Mouse (Mus musculus) heart, postnatal 14 days (tissue): ENCODE data around the gene Etv4. TPM values are rescaled to one million over a fixed set of nuclear protein-coding genes. Genes with fewer than 3 reads are reported as not detected.

ENCODE experiments used
- DNase-seq, 2 experiments: peaks; one replicate each; pipeline ENCODE4 v3.0.0; 2021 to 2022
- intact Hi-C: fragments of 180-260 bp; cut with DNase I; formaldehyde crosslinking; loops from one replicate; pipeline ENCODE4 v1.15.1; 2025
- long read RNA-seq, 2 experiments: library from polyadenylated mRNA; stranded (forward); transcript quantifications; one replicate each; pipeline ENCODE4 v2.0.0; 2021
- total RNA-seq, 2 experiments: library from RNA; stranded (reverse); gene quantifications; 2 replicates each; pipeline ENCODE4 v1.2.3; 2021

Gene Etv4
- total RNA-seq = 1 to 10 TPM; 1.0 to 1.3 TPM
- long read RNA-seq, experiment 1 = 0 reads
- long read RNA-seq, experiment 2 = 0 reads

DNA sequence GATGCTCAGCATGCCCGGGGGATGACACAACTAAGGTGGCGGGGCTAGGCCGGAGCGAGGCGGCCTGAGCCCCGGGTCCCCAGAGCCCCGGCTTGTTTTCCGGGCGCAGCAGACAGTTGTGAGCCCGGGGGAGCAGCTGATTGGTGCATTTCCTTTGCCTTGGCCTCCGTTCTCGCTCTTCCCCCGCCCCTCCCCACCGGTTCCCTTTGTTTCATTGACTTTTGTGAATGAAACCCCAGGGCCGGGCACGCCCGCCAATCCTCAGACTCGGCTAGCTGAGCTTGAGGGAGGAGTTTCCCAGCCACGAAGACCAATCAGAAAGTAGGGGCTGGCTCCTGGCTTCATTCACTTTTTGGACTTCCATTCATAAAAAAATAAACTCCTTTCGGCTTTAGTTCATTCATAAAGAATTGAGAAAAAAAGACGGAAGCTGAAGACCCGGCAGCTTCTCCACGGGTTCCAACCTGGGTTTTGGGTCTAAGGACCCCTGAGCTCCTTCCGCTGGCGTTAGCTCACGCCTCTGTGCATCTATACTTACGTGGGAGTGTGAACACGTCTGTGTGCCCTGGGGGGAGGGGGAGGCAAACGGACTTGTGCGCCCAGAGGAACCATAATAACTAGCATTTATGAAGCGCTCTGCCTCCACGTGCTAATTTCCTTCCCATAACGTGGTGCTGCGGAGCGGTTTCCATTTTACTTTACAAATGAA, at the start of gene Etv4:
Gene Etv4 (minus strand): TSS at position 229 of the 709 bp plus-strand sequence.
- intact Hi-C loops = no loop called here

GRCm38 (mm10) chr11:101832001-101832400, 46.8 kb upstream of the Etv4 start:
- peak; percentile 50 for DNase-seq
- intact Hi-C loops = loop anchor here (5.0 kb wide), 1 partner anchor 50 kb away; no protein-coding TSS in a partner anchor

More for the DNA sequence above, at the start of gene Etv4:
- peak; percentile 81 to 87 for DNase-seq

- DNase-seq = no peak
- intact Hi-C loops = loop anchor here (5.0 kb wide), 1 partner anchor 52 kb away; no protein-coding TSS in a partner anchor
Measured at GRCm38 (mm10) chr11:101830616-101831015, 45.4 kb upstream of the Etv4 start.

DNA sequence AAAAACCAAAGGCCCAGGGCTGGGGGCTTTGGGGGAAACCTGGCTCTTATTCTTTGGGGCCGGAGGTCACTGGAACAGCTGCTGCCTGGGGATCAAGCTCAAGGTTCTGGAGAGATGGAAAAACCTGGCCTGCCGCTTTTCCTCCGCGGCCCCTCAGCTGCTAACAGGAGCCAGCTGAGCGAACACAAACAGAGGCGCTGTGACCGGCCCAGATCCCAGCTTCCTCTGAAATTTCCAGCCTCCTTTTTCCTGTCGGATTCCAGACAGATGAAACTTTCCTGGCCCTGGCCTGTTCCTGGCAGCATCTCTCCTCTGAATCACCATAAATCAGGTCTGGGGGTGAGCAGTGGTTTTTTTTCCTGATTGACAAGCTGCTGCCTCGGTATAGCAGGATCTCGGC, 44.9 kb upstream of the Etv4 start:
- intact Hi-C loops = loop anchor here (5.0 kb wide), 1 partner anchor 52 kb away; no protein-coding TSS in a partner anchor
- peak; percentile 69 to 73 for DNase-seq

DNA sequence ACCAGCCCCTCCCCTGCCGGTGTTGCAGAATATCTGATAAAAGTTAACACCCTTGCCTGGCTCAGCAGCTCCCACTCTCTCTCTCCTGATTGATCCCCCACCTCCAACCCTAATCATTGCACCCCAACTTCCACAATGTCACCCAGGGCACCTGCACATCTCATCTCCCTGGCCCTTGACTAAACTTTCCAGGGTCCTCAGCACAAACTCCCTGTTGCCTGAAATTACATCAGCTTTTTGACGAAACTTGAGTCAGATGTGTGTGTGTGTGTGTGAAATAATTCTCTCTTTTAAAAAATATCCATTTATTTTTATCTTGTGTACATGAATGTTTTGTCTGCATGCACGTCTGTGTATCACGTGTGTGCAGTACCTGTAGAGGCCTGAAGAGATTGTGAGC, 43.5 kb upstream of the Etv4 start:
- DNase-seq = no peak
- intact Hi-C loops = no loop called here

DNA sequence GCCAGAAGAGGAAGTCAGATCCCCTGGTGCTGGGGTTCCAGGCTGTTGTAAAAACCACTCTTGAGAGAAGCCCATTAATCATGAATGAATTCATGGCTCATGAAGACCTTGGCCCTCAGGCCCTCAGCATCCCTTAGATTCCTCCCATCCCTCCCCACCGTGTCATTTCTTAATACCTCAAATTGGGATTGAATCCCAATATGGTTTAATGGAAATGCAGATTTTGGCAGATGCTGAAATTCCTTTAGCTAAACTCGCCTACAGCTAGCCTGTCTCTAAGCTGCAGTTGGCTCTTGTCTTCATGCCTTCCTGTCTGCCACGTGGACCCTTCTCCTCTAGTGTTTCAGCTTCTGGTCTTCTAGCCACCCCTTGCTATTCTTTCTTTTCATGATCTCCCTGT, 38.0 kb upstream of the Etv4 start:
- intact Hi-C loops = no loop called here

DNA sequence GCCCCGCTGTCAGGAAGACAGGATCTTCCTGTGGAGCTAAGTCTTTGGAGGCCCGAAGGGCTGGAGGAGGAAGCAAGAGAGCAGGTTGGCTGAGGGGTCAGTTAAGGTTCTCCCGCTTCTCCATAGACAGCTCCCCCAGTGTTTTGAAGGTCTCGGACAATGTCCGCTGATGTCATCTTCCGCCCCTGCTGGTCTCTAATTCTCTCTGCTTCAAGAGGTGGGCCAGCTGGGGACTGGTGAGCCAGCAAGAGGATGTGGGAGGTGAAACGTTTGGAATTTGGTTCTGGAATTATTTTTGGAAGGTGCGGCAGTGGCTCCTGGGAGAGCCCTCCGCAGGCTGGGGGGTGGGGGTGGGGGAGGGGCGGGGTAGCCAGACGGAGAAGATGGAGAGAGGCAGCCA, 35.7 kb upstream of the Etv4 start:
- DNase-seq = peak; percentile 53 to 60
- intact Hi-C loops = no loop called here

More for the DNA sequence above, 38.0 kb upstream of the Etv4 start:
- DNase-seq = no peak

- DNase-seq = no peak
- intact Hi-C loops = no loop called here
Measured at GRCm38 (mm10) chr11:101819853-101820252, 34.7 kb upstream of the Etv4 start.

GRCm38 (mm10) chr11:101815103-101816085, 30.2 kb upstream of the Etv4 start:
- DNase-seq = no peak
- intact Hi-C loops = no loop called here

- peak; percentile 88 to 92 for DNase-seq
- intact Hi-C loops = loop anchor here (5.0 kb wide), 1 partner anchor 153 kb away; the partner anchor contains the start of gene Sost
Measured at GRCm38 (mm10) chr11:101814375-101815102, 29.4 kb upstream of the Etv4 start.

- intact Hi-C loops = loop anchor here (1.0 to 5.0 kb wide), 4 partner anchors 48 to 154 kb away; partner anchors contain the start of gene Sost
- peak; percentile 80 to 89 for DNase-seq
Measured at GRCm38 (mm10) chr11:101813259-101813658, 28.1 kb upstream of the Etv4 start.

DNA sequence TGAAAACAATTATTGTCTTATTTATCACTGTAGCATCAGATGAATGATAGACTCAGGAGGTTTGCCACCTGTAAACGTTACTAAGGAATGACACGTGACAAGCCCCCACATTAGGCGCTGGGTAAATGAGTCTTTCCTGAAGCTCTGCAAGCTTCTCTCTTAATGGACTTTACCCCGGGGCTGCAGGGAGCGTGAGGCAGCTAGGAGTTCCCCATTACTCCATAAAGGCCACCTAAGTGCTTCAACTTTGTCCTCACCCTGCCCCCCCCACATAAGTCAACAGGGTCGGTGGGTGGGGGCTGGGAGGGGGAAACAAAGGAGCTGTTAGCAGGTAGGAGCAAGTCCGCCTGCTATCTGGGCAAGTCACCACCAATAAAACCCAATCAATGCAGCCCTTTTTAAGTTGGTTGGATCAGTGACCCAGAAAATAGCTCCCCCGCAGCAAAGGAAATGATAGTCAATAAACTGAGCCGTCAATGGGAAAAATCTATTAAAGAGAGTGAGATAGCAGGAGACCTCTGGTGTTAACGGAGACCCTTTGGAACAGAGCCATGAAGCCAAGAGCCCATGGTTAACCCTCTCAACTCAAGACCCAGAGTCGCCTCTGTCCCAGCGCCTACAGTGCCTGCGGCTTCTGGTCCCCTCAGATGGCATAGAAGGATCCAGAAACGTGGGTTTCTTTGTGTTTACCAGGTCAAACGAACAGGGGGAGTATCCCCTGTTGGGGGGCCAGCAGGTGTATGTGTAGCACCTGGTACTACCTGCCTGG, 24.1 kb upstream of the Etv4 start:
- DNase-seq = no peak
- intact Hi-C loops = no loop called here

GRCm38 (mm10) chr11:101807266-101807665, 22.1 kb upstream of the Etv4 start:
- intact Hi-C loops = no loop called here
- no peak for DNase-seq

- intact Hi-C loops = no loop called here
- DNase-seq = no peak
Measured at GRCm38 (mm10) chr11:101806741-101807140, 21.6 kb upstream of the Etv4 start.

DNA sequence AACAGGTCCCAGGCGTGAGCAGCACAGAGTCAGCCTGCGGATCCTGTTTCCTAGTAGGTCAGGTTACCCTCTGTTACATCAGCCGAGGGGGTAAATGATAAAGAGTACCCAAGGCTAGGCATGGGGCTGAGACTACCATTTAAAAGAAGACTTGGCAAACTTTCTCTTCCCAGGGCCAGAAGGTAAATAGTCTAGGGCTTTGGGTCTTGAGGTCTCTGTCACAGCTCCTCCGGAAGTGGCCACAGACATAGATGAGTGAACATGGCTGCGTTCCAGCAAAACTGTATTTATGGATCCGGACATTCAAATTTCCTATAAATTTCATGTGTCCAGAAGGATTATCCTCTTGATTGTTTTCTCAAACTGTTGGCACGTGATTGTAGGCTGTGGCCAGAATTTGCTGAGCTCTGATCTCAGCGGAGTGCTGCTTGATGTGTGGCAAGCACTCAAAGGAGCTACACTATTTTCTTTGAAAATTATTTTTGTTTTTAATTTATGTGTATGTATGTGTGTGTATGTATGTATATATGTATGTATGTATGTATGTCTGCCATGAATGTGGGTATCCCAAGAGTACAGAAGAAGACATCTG, 20.0 kb upstream of the Etv4 start:
- DNase-seq = no peak
- intact Hi-C loops = no loop called here

DNA sequence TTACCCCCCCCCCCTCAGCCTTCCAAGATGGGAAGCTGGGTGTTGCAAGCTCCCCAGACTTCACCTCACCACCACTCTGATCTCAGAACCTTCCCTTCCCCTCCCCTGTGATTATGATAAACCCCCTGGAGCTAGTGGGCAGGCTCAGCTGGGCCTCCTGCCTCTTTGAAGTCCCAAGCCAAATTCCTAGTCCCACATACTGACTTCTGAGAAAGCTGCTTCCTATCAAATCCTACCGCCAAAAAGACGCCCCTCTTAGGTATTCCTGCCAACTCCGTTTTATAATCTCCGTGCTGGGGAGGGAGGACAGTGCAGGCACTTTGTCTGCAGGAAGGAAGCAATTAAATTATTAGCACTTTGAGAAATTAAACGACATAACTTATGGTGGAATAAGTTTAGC, 16.2 kb upstream of the Etv4 start:
- no peak for DNase-seq
- intact Hi-C loops = no loop called here

DNA sequence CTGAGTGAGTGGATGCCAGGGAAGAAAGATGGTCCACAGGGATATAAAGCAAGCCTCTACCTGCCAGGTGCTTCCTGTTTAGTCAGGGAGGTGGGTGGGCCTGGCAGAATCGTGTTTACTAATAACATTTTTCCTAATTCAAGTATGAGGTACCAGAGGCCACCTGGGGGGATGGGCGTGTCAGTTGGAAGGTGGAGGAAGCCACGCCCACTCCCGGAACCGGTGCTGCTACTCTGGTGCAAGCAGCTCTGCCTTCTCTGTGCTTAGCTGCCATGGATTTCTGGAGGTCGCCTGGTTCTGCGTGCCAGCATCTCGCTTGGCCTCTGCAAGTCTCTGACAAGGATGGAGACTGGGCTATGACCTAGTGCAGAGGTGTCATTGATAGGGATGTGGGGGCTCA, 12.9 kb upstream of the Etv4 start:
- no peak for DNase-seq
- intact Hi-C loops = no loop called here

- no peak for DNase-seq
- intact Hi-C loops = no loop called here
Measured at GRCm38 (mm10) chr11:101797355-101797754, 12.2 kb upstream of the Etv4 start.
